Mouse (Mus musculus): ENCODE results near the gene Igfbp7.
"Not testable (repeated sequence)": the region's sequence is repeated elsewhere in the genome, so short reads cannot be mapped to it uniquely, and the experiment has no call there.

The Igfbp7 gene

GRCm38 (mm10) chr5:77407341-77408298, at the start of gene Igfbp7:
Igfbp7 (minus strand) TSS chr5:77408041.
- peak; percentile 91 for DNase-seq

DNA sequence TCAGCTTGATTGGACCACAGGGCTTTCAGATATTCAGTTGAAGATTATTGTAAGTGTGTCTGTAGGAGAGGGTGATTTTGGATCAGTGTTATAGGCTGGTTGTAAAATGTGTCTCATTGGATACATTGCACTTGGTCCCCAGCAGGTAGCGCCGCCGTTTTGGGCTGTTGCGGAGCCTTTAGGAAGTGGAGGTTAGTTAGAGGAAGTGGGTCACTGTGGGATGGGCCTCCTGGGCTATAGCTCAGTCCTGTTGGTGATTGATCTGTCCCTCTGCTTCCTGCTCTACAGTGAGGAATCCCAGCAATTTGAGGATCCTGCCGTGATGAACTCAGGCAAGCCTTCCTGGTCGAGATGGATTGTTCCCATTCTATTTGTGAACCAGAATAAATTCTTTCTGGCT, 44.3 kb upstream of the Igfbp7 start:
- DNase-seq, result no peak

- DNase-seq, result no peak
Measured at GRCm38 (mm10) chr5:77449531-77449930, 41.7 kb upstream of the Igfbp7 start.

DNA sequence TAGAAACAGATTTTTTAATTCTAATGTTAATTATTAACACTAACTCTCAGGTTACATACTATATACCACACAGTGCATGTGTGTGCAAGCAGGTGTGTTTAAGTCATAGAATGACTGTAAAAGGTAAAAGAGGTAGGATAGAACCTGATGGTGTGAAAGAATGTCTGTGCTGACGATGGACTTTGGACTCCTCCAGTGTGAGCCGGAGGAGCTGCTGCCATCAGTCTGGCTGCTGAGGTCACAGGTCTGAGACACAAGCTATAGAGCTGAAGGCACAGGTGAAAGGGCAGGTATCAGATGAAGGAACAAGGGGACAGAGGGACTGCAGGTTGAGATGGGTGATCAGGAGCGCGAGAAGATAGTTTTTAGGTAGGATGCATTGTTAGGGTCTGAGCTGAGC, 37.6 kb upstream of the Igfbp7 start:
- DNase-seq, result no peak

DNA sequence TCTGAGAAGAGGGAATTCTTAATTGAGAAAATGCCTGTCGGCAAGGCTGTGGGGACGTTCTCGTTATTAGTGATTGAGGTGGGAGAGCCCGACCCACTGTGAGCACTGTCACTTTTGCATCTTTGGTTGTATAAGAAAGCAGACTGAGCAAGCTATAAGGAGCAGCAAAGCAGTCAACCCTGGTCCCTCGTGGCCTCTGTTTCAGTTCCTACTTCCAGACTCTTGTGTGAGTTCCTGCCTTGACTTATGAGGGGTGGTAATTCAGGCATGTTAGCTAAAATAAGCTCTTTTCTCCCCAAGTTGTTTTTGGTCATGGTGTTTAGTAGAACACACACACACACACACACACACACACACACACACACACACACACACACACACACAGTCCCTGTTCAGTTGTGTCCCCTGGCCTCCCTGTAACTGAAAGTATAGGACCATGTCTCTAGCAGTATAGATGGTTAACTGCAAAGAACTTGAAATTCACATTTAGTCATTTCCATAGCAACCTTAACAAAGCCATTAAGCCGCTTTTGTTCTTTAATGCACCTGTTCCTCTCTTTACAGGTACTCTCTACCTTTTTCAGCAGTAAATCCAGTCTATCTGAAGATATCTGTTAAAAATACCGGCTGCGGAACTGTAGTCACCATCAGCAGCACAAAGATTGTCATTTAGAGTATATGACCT, 36.2 kb upstream of the Igfbp7 start:
- no peak for DNase-seq

GRCm38 (mm10) chr5:77442856-77443623, 35.2 kb upstream of the Igfbp7 start:
- DNase-seq, result no peak

DNA sequence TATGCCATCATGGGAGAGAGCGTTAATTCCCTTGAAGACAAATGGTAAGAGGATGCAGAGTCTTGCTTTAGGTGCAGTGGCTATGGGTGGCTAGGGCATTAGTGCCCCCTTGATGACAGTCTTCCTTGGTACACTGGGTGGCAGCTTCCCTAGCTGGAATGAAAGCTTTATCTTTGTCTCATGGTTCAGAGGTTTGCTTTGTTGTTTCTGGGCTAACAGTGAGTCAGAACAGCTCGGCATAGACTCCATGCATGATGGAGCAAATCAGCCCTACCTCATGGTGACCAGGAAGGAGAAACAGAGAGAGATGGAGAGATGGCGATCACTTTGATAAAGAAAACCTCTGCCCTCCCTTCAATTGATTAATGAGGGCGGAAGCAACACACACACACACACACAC, 28.5 kb upstream of the Igfbp7 start:
- DNase-seq, result no peak

DNA sequence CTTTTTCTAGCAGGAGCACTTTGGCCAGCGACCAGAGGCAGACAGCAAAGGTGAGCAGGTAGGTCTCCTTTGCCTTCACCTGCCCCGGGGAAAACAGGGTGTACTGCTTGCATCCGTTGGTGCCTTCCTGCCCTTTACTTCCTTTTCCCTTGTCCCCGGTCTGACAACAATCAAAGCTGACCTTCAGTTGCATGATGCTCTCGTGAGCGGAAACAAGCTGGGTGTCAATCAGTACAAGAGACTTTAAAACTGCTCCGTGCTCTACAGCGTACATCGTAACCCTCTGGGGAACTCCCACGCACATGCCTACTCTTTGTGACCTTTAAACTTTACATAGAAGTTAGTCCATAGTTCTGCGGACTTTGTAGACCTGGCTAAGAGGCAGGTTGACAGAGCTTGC, 26.2 kb upstream of the Igfbp7 start:
- peak; percentile 26 for DNase-seq

GRCm38 (mm10) chr5:77433561-77433960, 25.7 kb upstream of the Igfbp7 start:
- peak; percentile 51 for DNase-seq

DNA sequence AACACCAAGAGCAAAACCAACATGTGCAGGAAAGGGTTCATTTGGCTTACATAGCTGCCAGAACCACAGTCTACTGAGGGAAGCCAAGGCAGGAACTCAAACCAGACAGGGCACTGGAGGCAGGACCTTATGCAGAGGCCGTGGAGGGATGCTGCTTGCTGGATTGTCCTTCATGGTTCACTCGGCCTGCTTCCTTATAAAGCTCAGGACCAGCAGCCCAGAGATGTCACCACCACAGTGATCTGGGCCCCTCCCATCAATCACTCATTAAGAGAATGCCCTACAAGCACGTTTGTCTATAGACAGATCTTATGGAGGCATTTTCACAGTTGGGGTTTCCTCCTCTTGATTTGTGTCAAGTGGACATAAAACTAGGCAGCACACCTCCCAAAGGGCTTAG, 25.3 kb upstream of the Igfbp7 start:
- no peak for DNase-seq

DNA sequence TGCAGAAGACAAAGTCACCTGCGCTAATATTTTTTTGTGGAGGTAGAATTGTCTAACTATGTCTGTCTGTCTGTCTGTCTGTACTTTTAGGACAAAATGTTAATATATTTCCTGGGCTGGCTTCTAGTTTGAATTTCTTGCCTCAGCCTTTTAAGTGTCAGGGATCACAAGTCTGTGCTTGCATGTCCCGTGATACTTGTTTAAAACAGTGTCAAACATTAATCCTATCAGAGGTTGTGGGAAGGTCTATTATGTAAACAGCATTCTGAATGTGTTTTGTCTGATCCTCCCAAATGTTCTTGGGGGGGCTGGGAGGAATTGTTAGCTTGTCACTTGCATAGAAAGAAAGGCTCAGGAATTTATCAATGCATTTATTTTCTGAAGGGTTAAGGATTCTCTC, 24.6 kb upstream of the Igfbp7 start:
- DNase-seq, result no peak

GRCm38 (mm10) chr5:77431068-77431467, 23.2 kb upstream of the Igfbp7 start:
- DNase-seq, result no peak

DNA sequence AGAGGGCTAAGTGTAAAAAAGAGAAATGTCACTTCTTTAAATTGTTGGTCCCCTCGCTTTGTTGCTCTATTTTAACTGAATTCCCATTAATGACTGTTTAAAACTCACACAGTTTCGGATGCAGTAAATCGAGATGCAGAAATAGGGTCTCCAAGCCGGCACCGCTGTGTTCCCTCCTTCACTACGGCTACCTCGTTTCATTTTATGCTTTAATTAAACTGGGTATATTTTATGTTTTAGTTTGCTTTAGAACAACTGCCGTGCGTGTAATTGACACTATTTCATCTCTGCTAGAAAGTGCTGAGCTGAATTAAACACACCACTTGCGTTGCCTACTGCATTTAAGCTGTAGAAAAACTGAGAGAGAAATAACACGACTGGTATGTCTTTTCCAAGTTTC, 22.6 kb upstream of the Igfbp7 start:
- DNase-seq, result no peak

DNA sequence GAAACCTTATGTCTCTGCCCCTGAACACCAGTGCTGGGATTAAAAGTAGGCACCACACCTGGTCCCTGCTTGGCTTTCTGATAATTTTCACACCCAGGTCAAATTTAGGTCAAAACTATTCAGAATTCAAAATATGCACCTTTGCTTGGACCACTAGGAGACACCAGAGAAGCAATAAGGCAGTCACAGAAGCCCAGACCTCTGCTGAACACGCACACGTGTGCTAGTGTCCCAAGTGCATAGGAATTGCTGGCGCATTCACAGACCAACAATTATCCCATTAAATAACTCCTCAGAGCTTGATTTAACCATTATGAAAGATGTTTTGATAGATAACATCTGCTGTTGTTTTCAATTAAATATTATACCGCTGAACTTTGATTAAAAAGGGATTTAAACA, 22.2 kb upstream of the Igfbp7 start:
- DNase-seq, result no peak

- no peak for DNase-seq
Measured at GRCm38 (mm10) chr5:77428526-77428925, 20.7 kb upstream of the Igfbp7 start.

- no peak for DNase-seq
Measured at GRCm38 (mm10) chr5:77427986-77428385, 20.1 kb upstream of the Igfbp7 start.

- DNase-seq, result no peak
Measured at GRCm38 (mm10) chr5:77425721-77426500, 18.1 kb upstream of the Igfbp7 start.

GRCm38 (mm10) chr5:77419537-77419936, 11.7 kb upstream of the Igfbp7 start:
- not testable (repeated sequence) for DNase-seq

- peak; percentile 54 for DNase-seq
Measured at GRCm38 (mm10) chr5:77416058-77416457, 8.2 kb upstream of the Igfbp7 start.

DNA sequence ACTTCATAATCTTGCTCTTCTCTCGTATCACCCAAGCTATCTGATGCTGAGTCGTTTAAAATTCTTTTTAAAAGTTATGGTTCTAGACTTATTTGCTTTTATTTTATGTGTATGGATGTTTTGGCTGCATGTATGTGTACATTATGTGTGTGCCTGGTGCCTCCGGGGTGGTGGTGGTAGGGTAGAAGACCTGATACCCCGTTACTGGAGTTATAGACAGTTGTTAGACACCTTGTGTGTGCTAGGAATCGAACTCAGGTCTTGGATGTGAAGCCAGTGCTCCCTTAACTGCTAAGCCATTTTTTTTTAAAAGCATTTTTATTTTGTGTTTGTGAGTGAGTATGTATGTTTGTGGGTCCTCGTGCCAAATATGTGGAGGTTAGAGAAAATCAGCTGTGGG, 689 bp upstream of the Igfbp7 start:
- DNase-seq, result no peak

- peak; percentile 67 for DNase-seq
Measured at GRCm38 (mm10) chr5:77406371-77406871, 1.4 kb downstream of the Igfbp7 start.

- peak; percentile 13 for DNase-seq
Measured at GRCm38 (mm10) chr5:77405455-77406057, 2.3 kb downstream of the Igfbp7 start.

Measured in kidney, postnatal 10 days (tissue).